Mouse (Mus musculus) MEL (cell line): Measurements from ENCODE around the gene Gm42688. TPM values are rescaled to one million over a fixed set of nuclear protein-coding genes. Genes with fewer than 3 reads are reported as not detected.

Experiments
- DNase-seq: peaks from one replicate; pipeline ENCODE4 v3.0.0; 2011; ENCODE audit warnings: low read depth, low spot score
- H3K27ac ChIP-seq: 2 replicates; pipeline ENCODE4 v1.5.1; 2012; ENCODE audit warnings: low read depth, mild to moderate bottlenecking, control low read depth, low read length, moderate library complexity; ENCODE audit not compliant: control insufficient read depth
- H3K27me3 ChIP-seq, 2 experiments: fragments of 150-350 bp in 1 of 2; sonication (generic) in 1 of 2; 2 replicates each; pipeline ENCODE4 v1.6.1; 2012; ENCODE audit warnings: low read length in 2 of 2, mild to moderate bottlenecking in 2 of 2, improper control_type of control experiment in 1 of 2, moderate library complexity in 1 of 2; ENCODE audit not compliant: insufficient read depth in 2 of 2, control insufficient read depth in 1 of 2
- H3K36me3 ChIP-seq, 2 experiments: 2 replicates each; pipeline ENCODE4 v1.6.1; 2012 to 2014; ENCODE audit warnings: low read length in 2 of 2, improper control_type of control experiment in 1 of 2, inconsistent platforms in 1 of 2, mild to moderate bottlenecking in 1 of 2; ENCODE audit not compliant: insufficient read depth in 2 of 2, control insufficient read depth in 1 of 2
- H3K4me1 ChIP-seq, 2 experiments: fragments of 150-350 bp in 1 of 2; sonication (generic) in 1 of 2; 2 replicates each; pipeline ENCODE4 v1.6.1; 2012; ENCODE audit warnings: low read length in 2 of 2, improper control_type of control experiment in 1 of 2, mild to moderate bottlenecking in 1 of 2; ENCODE audit not compliant: insufficient read depth in 2 of 2, control insufficient read depth in 1 of 2
- H3K4me3 ChIP-seq, 2 experiments: fragments of 150-350 bp in 1 of 2; sonication (generic) in 1 of 2; 2 replicates each; pipeline ENCODE4 v1.5.1; 2012; ENCODE audit warnings: low read depth in 2 of 2, low read length in 2 of 2, mild to moderate bottlenecking in 2 of 2, moderate library complexity in 2 of 2, control low read depth in 1 of 2, improper control_type of control experiment in 1 of 2; ENCODE audit not compliant: control insufficient read depth in 1 of 2, insufficient read depth in 1 of 2
- H3K79me2 ChIP-seq: 2 replicates; pipeline ENCODE4 v1.6.1; 2012; ENCODE audit warnings: mild to moderate bottlenecking, low read length, moderate library complexity; ENCODE audit not compliant: control insufficient read depth, poor library complexity, insufficient read depth
- H3K9ac ChIP-seq: 2 replicates; pipeline ENCODE4 v1.6.1; 2012; ENCODE audit warnings: low read depth, mild to moderate bottlenecking, control low read depth, low read length, moderate library complexity; ENCODE audit not compliant: control insufficient read depth, poor library complexity, severe bottlenecking
- H3K9me3 ChIP-seq: fragments of 150-350 bp; sonication (generic); replicated peaks from 2 replicates; pipeline ENCODE4 v1.6.1; 2012; ENCODE audit warnings: mild to moderate bottlenecking, low read length, improper control_type of control experiment, moderate library complexity; ENCODE audit not compliant: insufficient read depth
- CTCF ChIP-seq, 3 experiments: IDR thresholded peaks in 2 of 3; conservative IDR thresholded peaks in 1 of 3; 2 replicates each; pipeline ENCODE4 v1.5.1; 2011 to 2012; ENCODE audit warnings: low read length in 3 of 3, low read depth in 2 of 3, mild to moderate bottlenecking in 2 of 3, improper control_type of control experiment in 1 of 3, inconsistent platforms in 1 of 3, mixed read lengths in 1 of 3, moderate library complexity in 1 of 3; ENCODE audit not compliant: control insufficient read depth in 1 of 3, insufficient read depth in 1 of 3, poor library complexity in 1 of 3, severe bottlenecking in 1 of 3
- GATA1 ChIP-seq: IDR thresholded peaks from 2 replicates; pipeline ENCODE4 v1.6.1; 2011; ENCODE audit warnings: low read depth, low read length, improper control_type of control experiment
- HCFC1 ChIP-seq: IDR thresholded peaks from 2 replicates; pipeline ENCODE4 v1.6.1; 2012; ENCODE audit warnings: low read depth, mild to moderate bottlenecking, inconsistent platforms, low read length, improper control_type of control experiment, moderate library complexity
- JUND ChIP-seq: IDR thresholded peaks from 2 replicates; pipeline ENCODE4 v1.6.1; 2011; ENCODE audit warnings: low read depth, mild to moderate bottlenecking, improper control_type of control experiment, low read length
- MAX ChIP-seq: IDR thresholded peaks from 2 replicates; pipeline ENCODE4 v1.6.1; 2011; ENCODE audit warnings: low read length, improper control_type of control experiment
- MXI1 ChIP-seq: IDR thresholded peaks from 2 replicates; pipeline ENCODE4 v1.6.1; 2011; ENCODE audit warnings: mild to moderate bottlenecking, low read depth, low read length, improper control_type of control experiment
- POLR2A ChIP-seq, 2 experiments: IDR thresholded peaks; 2 replicates each; pipeline ENCODE4 v1.6.1; 2011 to 2012; ENCODE audit warnings: low read length in 2 of 2, mild to moderate bottlenecking in 2 of 2, control low read depth in 1 of 2, improper control_type of control experiment in 1 of 2, low read depth in 1 of 2, moderate library complexity in 1 of 2; ENCODE audit not compliant: control insufficient read depth in 1 of 2, insufficient read depth in 1 of 2, poor library complexity in 1 of 2
- POLR2AphosphoS2 ChIP-seq: IDR thresholded peaks from 2 replicates; pipeline ENCODE4 v1.6.1; 2011; ENCODE audit warnings: low read length, improper control_type of control experiment
- SMC3 ChIP-seq: IDR thresholded peaks from 2 replicates; pipeline ENCODE4 v1.6.1; 2011; ENCODE audit warnings: low read depth, low read length, improper control_type of control experiment
- TBP ChIP-seq: IDR thresholded peaks from 2 replicates; pipeline ENCODE4 v1.8.0; 2011; ENCODE audit warnings: low read depth, low read length, improper control_type of control experiment
- UBTF ChIP-seq: IDR thresholded peaks from 2 replicates; pipeline ENCODE4 v1.6.1; 2012; ENCODE audit warnings: low read depth, mild to moderate bottlenecking, inconsistent platforms, low read length, improper control_type of control experiment, moderate library complexity, borderline replicate concordance; ENCODE audit not compliant: insufficient read depth
- USF1 ChIP-seq: IDR thresholded peaks from 2 replicates; pipeline ENCODE4 v1.6.1; 2014; ENCODE audit warnings: low read depth, mild to moderate bottlenecking, inconsistent platforms, low read length, improper control_type of control experiment, moderate library complexity
- polyA plus RNA-seq, 2 experiments: library from polyadenylated mRNA; stranded (reverse) in 1 of 2; unstranded in 1 of 2; fragments of >175 nt in 1 of 2; fragments of >200 nt in 1 of 2; gene quantifications; 2 replicates each; pipeline versions ENCODE4 v1.2.1 to v1.2.4; 2012; ENCODE audit warnings: low replicate concordance in 2 of 2, low read depth in 1 of 2; ENCODE audit not compliant: insufficient read length in 2 of 2, insufficient read depth in 1 of 2, missing spikeins in 1 of 2
- total RNA-seq: library from RNA; depleted of rRNA; stranded (reverse); fragments of 300-350 nt; gene quantifications from 2 replicates; pipeline ENCODE4 v1.2.3, GENCODE M21; 2012

Gm42688 gene
- total and polyA plus RNA-seq, 3 experiments, result 2.5 to 4.8 TPM; not detected in 1

DNA sequence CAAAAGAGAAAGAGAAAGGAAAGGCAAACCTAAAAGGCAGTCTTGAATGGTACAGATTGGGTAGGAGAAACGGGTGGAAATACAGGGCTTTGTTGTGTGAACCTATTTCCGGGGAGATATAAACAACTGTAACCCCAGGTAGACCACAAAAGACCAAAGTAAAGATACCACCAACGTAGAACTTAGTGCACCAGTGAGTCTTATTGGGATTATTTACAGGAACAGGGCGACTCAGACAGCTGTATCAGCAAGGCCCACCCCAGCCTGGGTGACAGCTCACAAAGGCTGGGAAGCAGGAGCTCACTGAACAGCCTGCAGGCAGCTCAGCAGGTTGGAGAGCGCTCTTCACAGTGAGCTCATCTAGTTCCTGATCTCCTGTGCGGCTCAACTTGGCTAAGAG lies 5.4 kb upstream of the Gm42688 start:
- peak; percentile 59 for DNase-seq
- Histone ChIP-seq H3K27ac (no peak overlapping the region), H3K4me3 (no peak overlapping the region; a peak in 1 of 4 replicates), H3K4me1 (peaks cover 0 to 5% of the 10 kb centered on the region in 2 experiments; a peak in 3 of 4 replicates), H3K9me3 (no peaks in the 10 kb centered on the region), H3K27me3 (0 out of 4 replicates have a peak, but pooled peaks cover 0 to 1% of the 10 kb centered on the region in 2 experiments), H3K36me3 (peaks cover 0 to 4% of the 10 kb centered on the region in 2 experiments; a peak in 1 of 4 replicates), H3K9ac (no peak overlapping the region), H3K79me2 (no peaks in the 10 kb centered on the region)
- TF ChIP-seq POLR2AphosphoS2 (no peak), TBP (no peak)

DNA sequence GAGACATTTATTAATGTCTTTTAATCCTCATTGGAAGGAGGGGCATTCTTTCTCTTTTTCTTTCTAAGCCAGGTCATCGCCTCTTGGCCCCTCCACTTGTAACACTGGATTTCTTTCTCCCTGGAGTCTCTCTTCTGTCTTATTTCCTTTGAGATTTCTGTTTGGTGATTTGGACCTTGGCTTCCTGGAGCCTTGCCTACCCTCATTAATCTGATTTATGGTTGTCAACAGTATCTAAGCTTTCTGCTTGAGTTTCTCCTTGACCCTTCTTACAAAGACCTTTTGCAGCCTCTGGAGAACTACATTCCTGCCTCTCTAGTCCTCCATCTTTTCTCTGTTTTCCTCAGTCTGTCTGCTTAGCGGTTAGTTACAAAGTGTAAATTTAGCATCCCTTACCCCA lies 3.0 kb upstream of the Gm42688 start:
- H3K4me3 ChIP-seq, result no peak overlapping the region
- H3K9me3 ChIP-seq, result no peaks in the 10 kb centered on the region
- H3K36me3 ChIP-seq, result peaks cover 0 to 8% of the 10 kb centered on the region in 2 experiments; a peak in 2 of 4 replicates

DNA sequence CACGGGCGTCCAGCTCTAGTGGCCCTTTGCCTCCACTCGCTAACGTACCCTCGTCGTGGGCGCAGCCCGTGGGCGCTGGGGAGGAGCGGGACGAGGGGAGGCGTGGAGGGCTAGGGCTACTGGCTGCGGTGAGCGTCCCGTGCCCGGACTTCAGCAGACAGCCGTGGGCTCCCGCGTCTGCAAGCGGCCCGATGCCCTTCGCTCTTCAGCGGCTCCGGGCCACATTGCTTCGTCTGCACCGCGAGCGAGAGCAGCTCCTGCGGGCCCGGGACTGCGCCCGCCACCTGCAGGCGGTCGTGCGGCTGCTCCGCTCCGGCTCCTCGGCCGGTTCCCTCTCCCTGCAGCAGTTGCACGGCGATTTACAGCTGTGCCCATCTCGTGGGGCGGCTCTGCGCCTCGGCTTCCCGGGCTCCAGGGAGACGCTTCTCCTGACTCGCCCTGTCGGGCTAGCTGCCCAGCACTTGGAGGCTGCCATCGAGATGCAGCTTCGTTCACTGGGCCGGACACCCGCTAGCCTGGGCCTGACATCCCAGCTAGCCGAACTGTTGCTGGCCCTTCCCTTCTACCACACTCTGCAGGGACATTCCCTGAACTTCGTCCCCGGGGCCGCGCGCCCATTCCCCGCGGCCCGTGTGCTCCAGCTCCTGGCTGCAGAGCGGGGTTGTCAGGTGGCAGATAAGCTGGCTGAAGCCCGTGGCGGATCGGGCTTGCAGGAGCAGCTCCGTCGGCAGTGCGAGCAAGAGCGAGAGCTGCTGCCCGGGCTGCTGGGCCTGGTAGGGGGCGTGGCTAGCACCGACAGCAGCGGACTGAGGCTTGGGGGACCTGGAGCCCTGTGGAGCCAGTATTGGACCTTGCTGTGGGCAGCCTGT lies 505 bp downstream of the Gm42688 start:
- peak; percentile 77 for DNase-seq
- H3K9me3 ChIP-seq, result no peaks in the 10 kb centered on the region
- H3K4me3 ChIP-seq, result peak overlapping the region; percentile 66
- H3K4me1 ChIP-seq, result peaks cover 0 to 7% of the 10 kb centered on the region in 2 experiments; a peak in 3 of 4 replicates
- peak overlapping the region; percentile 76 for H3K9ac ChIP-seq
- peaks cover 12% of the 10 kb centered on the region for H3K79me2 ChIP-seq
- 0 out of 2 replicates have a peak, but pooled peaks have one; percentile 25 for TF ChIP-seq HCFC1
- no peak for TF ChIP-seq USF1
- 0 out of 2 replicates have a peak, but pooled peaks have one; percentile 15 for TF ChIP-seq SMC3
- peak in 1 of 2 experiments; percentile 19; a peak in 2 of 4 replicates for TF ChIP-seq POLR2A (IDR thresholded peaks at IDR 0.05; ENCODE audit: control insufficient read depth in 1 of 2, insufficient read depth in 1 of 2, low read depth in 1 of 2, low read length in 2 of 2, poor library complexity in 1 of 2)
- no peak for TF ChIP-seq JUND
- TF ChIP-seq UBTF, result peak; percentile 23; the same call in 1 of the 2 replicates
- TF ChIP-seq MXI1, result 0 out of 2 replicates have a peak, but pooled peaks have one; percentile 3
- no peak for TF ChIP-seq MAX
- peak in 2 of 3 experiments; percentile 26 to 49; a peak in 5 of 6 replicates for TF ChIP-seq CTCF (IDR thresholded peaks at IDR 0.05 in 2 of 3, conservative IDR thresholded peaks at IDR 0.05 in 1 of 3; ENCODE audit: control insufficient read depth in 1 of 3, insufficient read depth in 1 of 3, low read depth in 2 of 3, low read length in 3 of 3, poor library complexity in 1 of 3, severe bottlenecking in 1 of 3)
- no peak for TF ChIP-seq GATA1
- H3K36me3 ChIP-seq, result peaks cover 1 to 8% of the 10 kb centered on the region in 2 experiments; a peak in 3 of 4 replicates
- no peaks in the 10 kb centered on the region for H3K27me3 ChIP-seq
- peak overlapping the region; percentile 63 for H3K27ac ChIP-seq

More for the DNA sequence above, 3.0 kb upstream of the Gm42688 start:
- H3K27me3 ChIP-seq, result 0 out of 4 replicates have a peak, but pooled peaks cover 0 to 1% of the 10 kb centered on the region in 2 experiments
- H3K27ac ChIP-seq, result no peak overlapping the region
- H3K4me1 ChIP-seq, result peaks cover 0 to 7% of the 10 kb centered on the region in 2 experiments; a peak in 3 of 4 replicates
- no peak overlapping the region for H3K9ac ChIP-seq
- no peak for DNase-seq
- H3K79me2 ChIP-seq, result peaks cover 12% of the 10 kb centered on the region
- TF ChIP-seq POLR2AphosphoS2, result no peak
